In genomic region chr5:124452494-124453228, GRCm38 (mm10) we compare ENCODE assay signal across 10 mouse cellular contexts. TPM values are rescaled to one million over a fixed set of nuclear protein-coding genes. Genes with fewer than 3 reads are reported as not detected.
A peak's percentile ranks its signal among the peaks of the same experiment; 100 is the strongest.
DNase-seq lines count a peak whose midpoint lies in the region; ATAC-seq lines count a peak whose summit lies in the region.
"Had no signal": no experiment of that assay in that cellular context is flagged by ENCODE, and none has a peak within 500 bp of the region (broad histone marks: within the 10 kb centered on the region; RNA-seq: fewer than 3 reads in every experiment).

No protein-coding gene starts in this region.

- DNase-seq in hindbrain, embryonic 10.5 days (ENCODE audit: low spot score) = no peak
- DNase-seq in MN1 (ENCODE audit: low spot score) = peak; percentile 56
- peak; percentile 23 to 49 for DNase-seq in kidney, postnatal 4 days
- DNase-seq in adrenal gland, postnatal 14 days = no peak
- no peak for DNase-seq in urinary bladder, postnatal 10 days (ENCODE audit: low spot score)
- DNase-seq in adrenal gland, adult 18-20 months (ENCODE audit: low spot score in 2 of 2) = no peak

- no peak overlapping the region for H3K9ac ChIP-seq in hindbrain, embryonic 12.5 days
- H3K9ac ChIP-seq in forebrain, embryonic 15.5 days (replicated peaks) = no peak overlapping the region

- H3K4me3 ChIP-seq in hindbrain, embryonic 10.5 days = no peak overlapping the region
- H3K4me3 ChIP-seq in hindbrain, embryonic 12.5 days = no peak overlapping the region
- H3K4me3 ChIP-seq in forebrain, embryonic 15.5 days = no peak overlapping the region

- 0 out of 2 replicates have a peak overlapping the region, but pooled peaks have one; percentile 13 for H3K27ac ChIP-seq in hindbrain, embryonic 10.5 days
- H3K27ac ChIP-seq in hindbrain, embryonic 12.5 days = no peak overlapping the region
- peak overlapping the region; percentile 81 for H3K27ac ChIP-seq in forebrain, embryonic 15.5 days (replicated peaks)

- no peaks in the 10 kb centered on the region for H3K9me3 ChIP-seq in hindbrain, embryonic 10.5 days
- no peaks in the 10 kb centered on the region for H3K9me3 ChIP-seq in hindbrain, embryonic 12.5 days (replicated peaks)
- no peaks in the 10 kb centered on the region for H3K9me3 ChIP-seq in forebrain, embryonic 15.5 days

- H3K27me3 ChIP-seq in hindbrain, embryonic 10.5 days (ENCODE audit: insufficient read depth, poor library complexity, severe bottlenecking) = no peaks in the 10 kb centered on the region
- no peaks in the 10 kb centered on the region for H3K27me3 ChIP-seq in hindbrain, embryonic 12.5 days
- H3K27me3 ChIP-seq in forebrain, embryonic 15.5 days = no peaks in the 10 kb centered on the region
- H3K27me3 ChIP-seq: Patski had no signal

- no peak for ATAC-seq in hindbrain, embryonic 12.5 days (ENCODE audit: low FRiP score)
- no peak; the same call in 1 of the 2 replicates for ATAC-seq in forebrain, embryonic 15.5 days (replicated peaks)
- ATAC-seq: Patski had no signal

- peaks cover 13% of the 10 kb centered on the region; the same call in 1 of the 2 replicates for H3K4me1 ChIP-seq in hindbrain, embryonic 10.5 days (replicated peaks)
- H3K4me1 ChIP-seq in hindbrain, embryonic 12.5 days = peaks cover 4% of the 10 kb centered on the region
- peaks cover 15% of the 10 kb centered on the region; the same call in 1 of the 2 replicates for H3K4me1 ChIP-seq in forebrain, embryonic 15.5 days

- 85% methylated on average over 15 of the region's 15 CpGs for WGBS in hindbrain, embryonic 10.5 days
- WGBS in hindbrain, embryonic 12.5 days = 83% methylated on average over 15 of the region's 15 CpGs
- 77% methylated on average over 15 of the region's 15 CpGs for WGBS in forebrain, embryonic 15.5 days

- H3K4me2 ChIP-seq in hindbrain, embryonic 12.5 days (replicated peaks) = no peak overlapping the region
- no peak overlapping the region for H3K4me2 ChIP-seq in forebrain, embryonic 15.5 days (replicated peaks)
- H3K4me2 ChIP-seq: midbrain, embryonic 11.5 days had no signal

- peaks cover 100% of the 10 kb centered on the region for H3K36me3 ChIP-seq in hindbrain, embryonic 10.5 days
- peaks cover 90% of the 10 kb centered on the region for H3K36me3 ChIP-seq in hindbrain, embryonic 12.5 days
- peaks cover 89% of the 10 kb centered on the region for H3K36me3 ChIP-seq in forebrain, embryonic 15.5 days

RNA-seq across cellular contexts. Expression of gene Kmt5a, which starts 12.9 kb away (rescaled TPM):
- polyA plus RNA-seq in hindbrain, embryonic 10.5 days (2016; fragmentation: Nextera tagmentation; extraction: Ambion mirVana) = 34.3 and 43.7 TPM in 2 replicates
- 62.9 and 67.3 TPM in 2 replicates for polyA plus RNA-seq in hindbrain, embryonic 12.5 days (2016; fragmentation: Nextera tagmentation; extraction: Ambion mirVana)
- 36.3 and 56.7 TPM in 2 replicates for polyA plus RNA-seq in forebrain, embryonic 15.5 days (2015; fragmentation: Nextera tagmentation; extraction: Ambion mirVana)
- total RNA-seq in adrenal gland, postnatal 14 days (2021) = 146 and 162 TPM in 2 replicates
- 100 to 1,000 TPM; 141 to 218 TPM for total RNA-seq in adrenal gland, adult 18-20 months (2021)

RNA-seq across cellular contexts. Expression of gene Rilpl2, which starts 25.5 kb away (rescaled TPM):
- polyA plus RNA-seq in hindbrain, embryonic 10.5 days (2016; fragmentation: Nextera tagmentation; extraction: Ambion mirVana) = 21.5 and 23.1 TPM in 2 replicates
- polyA plus RNA-seq in hindbrain, embryonic 12.5 days (2016; fragmentation: Nextera tagmentation; extraction: Ambion mirVana) = 18.0 and 20.0 TPM in 2 replicates
- polyA plus RNA-seq in forebrain, embryonic 15.5 days (2015; fragmentation: Nextera tagmentation; extraction: Ambion mirVana) = 26.3 and 27.8 TPM in 2 replicates
- 21.2 and 23.9 TPM in 2 replicates for total RNA-seq in adrenal gland, postnatal 14 days (2021)
- 10 to 100 TPM; 22.3 TPM for total RNA-seq in adrenal gland, adult 18-20 months (2021)

RNA-seq across cellular contexts. Expression of gene Sbno1, which starts 26.9 kb away (rescaled TPM):
- polyA plus RNA-seq in hindbrain, embryonic 10.5 days (2016; fragmentation: Nextera tagmentation; extraction: Ambion mirVana) = 84.6 and 86.6 TPM in 2 replicates
- 108 and 113 TPM in 2 replicates for polyA plus RNA-seq in hindbrain, embryonic 12.5 days (2016; fragmentation: Nextera tagmentation; extraction: Ambion mirVana)
- polyA plus RNA-seq in forebrain, embryonic 15.5 days (2015; fragmentation: Nextera tagmentation; extraction: Ambion mirVana) = 101 and 111 TPM in 2 replicates
- 90.7 and 103 TPM in 2 replicates for total RNA-seq in adrenal gland, postnatal 14 days (2021)
- total RNA-seq in adrenal gland, adult 18-20 months (2021) = 10 to 100 TPM; 93.2 to 93.4 TPM

RNA-seq across cellular contexts. Expression of gene Snrnp35, which starts 30.3 kb away (rescaled TPM):
- 29.7 and 35.4 TPM in 2 replicates for polyA plus RNA-seq in hindbrain, embryonic 10.5 days (2016; fragmentation: Nextera tagmentation; extraction: Ambion mirVana)
- 23.8 and 27.2 TPM in 2 replicates for polyA plus RNA-seq in hindbrain, embryonic 12.5 days (2016; fragmentation: Nextera tagmentation; extraction: Ambion mirVana)
- polyA plus RNA-seq in forebrain, embryonic 15.5 days (2015; fragmentation: Nextera tagmentation; extraction: Ambion mirVana) = 24.9 and 26.0 TPM in 2 replicates
- 13.4 and 18.4 TPM in 2 replicates for total RNA-seq in adrenal gland, postnatal 14 days (2021)
- total RNA-seq in adrenal gland, adult 18-20 months (2021) = 10 to 100 TPM; 20.8 to 21.9 TPM

Comparison
In these comparisons a context has a peak if more than half of its experiments do, and no peak if none do; other contexts are left out.
1. DNase-seq: peak in MN1 (single experiment) and kidney, postnatal 4 days (2 of 2); none in hindbrain, embryonic 10.5 days (single experiment), adrenal gland, postnatal 14 days (single experiment), urinary bladder, postnatal 10 days (single experiment) and adrenal gland, adult 18-20 months (0 of 2).